Mouse (Mus musculus) hindbrain, embryonic 14.5 days (tissue): ENCODE results near the gene Pml. TPM values are rescaled to one million over a fixed set of nuclear protein-coding genes. Genes with fewer than 3 reads are reported as not detected.

Source experiments
- ATAC-seq: fragments of 200-750 bp; cut with Nextera tagmentation; 2 replicates; pipeline ENCODE4 v1.8.0; 2017; ENCODE audit warnings: moderate number of reproducible peaks, mild to moderate bottlenecking, moderate TSS enrichment, moderate library complexity; ENCODE audit not compliant: low FRiP score
- DNase-seq: peaks from one replicate; pipeline ENCODE4 v3.0.0-alpha.2; 2015; ENCODE audit warnings: low spot score
- H3K27ac ChIP-seq: fragments of 300-500 bp; sonication (generic); 2 replicates; pipeline ENCODE4 v1.5.1; 2014; ENCODE audit warnings: mild to moderate bottlenecking, moderate library complexity
- H3K27me3 ChIP-seq: fragments of 300-500 bp; sonication (generic); 2 replicates; pipeline ENCODE4 v1.6.1; 2014; ENCODE audit warnings: mild to moderate bottlenecking, low read length, mixed read lengths; ENCODE audit not compliant: control insufficient read depth, insufficient read depth
- H3K36me3 ChIP-seq: fragments of 300-500 bp; sonication (generic); replicated peaks from 2 replicates; pipeline ENCODE4 v1.6.1; 2014; ENCODE audit not compliant: control insufficient read depth, insufficient read depth
- H3K4me1 ChIP-seq: fragments of 300-500 bp; sonication (generic); replicated peaks from 2 replicates; pipeline ENCODE4 v1.6.1; 2014; ENCODE audit warnings: antibody characterized with exemption, low read length, mixed read lengths; ENCODE audit not compliant: control insufficient read depth, insufficient read depth
- H3K4me2 ChIP-seq: fragments of 300-500 bp; sonication (generic); replicated peaks from 2 replicates; pipeline ENCODE4 v1.6.1; 2014; ENCODE audit warnings: mild to moderate bottlenecking, moderate library complexity
- H3K4me3 ChIP-seq: fragments of 300-500 bp; sonication (generic); replicated peaks from 2 replicates; pipeline ENCODE4 v1.5.1; 2014; ENCODE audit warnings: mild to moderate bottlenecking, low read length
- H3K9ac ChIP-seq: fragments of 300-500 bp; sonication (generic); 2 replicates; pipeline ENCODE4 v1.6.1; 2014
- H3K9me3 ChIP-seq: fragments of 300-500 bp; sonication (generic); 2 replicates; pipeline ENCODE4 v1.6.1; 2016; ENCODE audit warnings: low read length; ENCODE audit not compliant: control insufficient read depth
- WGBS: fragments of 180-500 bp; shearing (Covaris S2); extraction: QIAGEN DNeasy Blood & Tissue Kit; methylation state at CpG from one replicate; pipeline ENCODE4 v1.1.7; 2014; 5-methylcytosine and 5-hydroxymethylcytosine counted together
- polyA plus RNA-seq: library from polyadenylated mRNA; unstranded; fragments of >200 nt; fragmentation: Nextera tagmentation; extraction: Ambion mirVana; gene quantifications from 2 replicates; pipeline ENCODE4 v1.2.1, GENCODE M21; 2014

The Pml gene
- polyA plus RNA-seq, 1 experiment from 2014 or later = 4.3 TPM

DNA sequence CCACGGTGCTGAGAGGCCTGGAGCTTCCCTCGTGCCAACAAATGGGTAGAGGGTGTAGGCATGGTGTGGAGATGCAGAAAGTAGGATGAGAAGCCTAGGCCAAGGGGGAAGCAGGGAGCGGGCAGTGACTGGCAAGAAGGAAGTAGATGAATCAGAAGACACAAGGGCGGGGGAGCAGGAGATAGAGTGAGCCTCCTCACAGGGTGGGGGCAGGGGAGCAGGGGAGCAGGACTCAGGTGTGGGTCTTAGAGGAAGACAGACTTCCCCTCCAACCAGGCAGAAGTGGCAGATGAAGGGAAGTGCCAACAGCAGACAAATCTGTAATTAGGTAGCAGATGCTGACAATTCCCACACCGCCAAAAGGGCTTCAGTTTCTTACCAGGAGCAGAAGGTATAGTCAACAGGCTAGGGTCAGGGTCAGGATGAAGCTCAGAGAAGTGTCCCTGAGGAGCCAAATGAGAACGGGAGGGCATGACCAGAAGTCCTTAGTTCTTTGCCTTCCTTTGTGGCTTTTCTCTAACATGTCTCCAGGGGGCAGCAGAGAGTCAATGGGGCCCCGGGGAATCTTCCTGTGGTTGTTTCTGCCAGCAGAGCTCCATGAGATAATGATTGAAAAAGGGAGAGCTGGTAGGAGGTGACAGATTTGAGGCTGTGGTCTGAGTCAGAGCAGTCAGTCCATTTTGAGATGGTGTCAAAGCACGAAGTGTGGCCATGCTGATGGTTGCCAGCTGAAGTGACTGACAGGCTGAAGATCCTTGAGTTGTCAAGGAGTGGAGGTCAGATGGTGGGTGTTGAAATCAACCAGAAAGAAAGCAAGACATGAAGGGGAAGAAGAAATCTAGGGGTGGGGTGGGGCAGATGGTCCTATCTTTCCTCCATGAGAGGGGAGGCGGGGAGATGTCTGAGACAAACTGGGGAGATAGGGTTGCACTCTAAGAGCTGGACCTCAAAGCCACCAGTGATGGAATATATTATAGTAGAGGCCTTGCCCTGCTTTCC, 23.4 kb downstream of the Pml start:
- Histone ChIP-seq H3K9ac (no peak overlapping the region), H3K9me3 (no peaks in the 10 kb centered on the region), H3K4me3 (no peak overlapping the region), H3K27ac (no peak overlapping the region), H3K4me2 (no peak overlapping the region), H3K4me1 (no peaks in the 10 kb centered on the region), H3K36me3 (no peaks in the 10 kb centered on the region), H3K27me3 (no peaks in the 10 kb centered on the region)
- no peak for ATAC-seq
- WGBS = 67% methylated on average over 9 of the region's 9 CpGs
- no peak for DNase-seq

DNA sequence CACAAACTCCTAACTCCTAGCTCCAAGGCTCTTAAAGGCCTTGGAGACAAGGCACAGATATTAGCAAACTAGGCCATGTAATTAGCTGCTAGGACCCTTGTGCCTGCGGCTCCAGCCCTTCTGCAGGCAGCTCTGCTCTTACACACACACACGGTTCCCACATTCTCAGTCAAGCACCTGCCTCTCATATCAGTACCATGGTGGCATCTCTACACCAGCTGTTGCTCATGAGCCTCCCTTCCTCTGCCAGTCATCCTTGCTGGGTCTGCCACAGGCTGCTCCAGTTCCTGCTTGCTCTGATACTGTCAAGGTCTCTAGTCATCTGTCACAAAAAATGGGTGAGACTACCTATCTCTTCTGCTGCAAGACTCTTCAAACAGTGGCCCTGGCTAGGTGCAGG, 25.2 kb downstream of the Pml start:
- Histone ChIP-seq H3K4me1 (no peaks in the 10 kb centered on the region), H3K4me3 (no peak overlapping the region), H3K27ac (no peak overlapping the region), H3K9me3 (no peaks in the 10 kb centered on the region), H3K9ac (no peak overlapping the region), H3K27me3 (no peaks in the 10 kb centered on the region), H3K36me3 (no peaks in the 10 kb centered on the region), H3K4me2 (no peak overlapping the region)
- DNase-seq (no peak), ATAC-seq (no peak)
- WGBS = 88% methylated on average over 2 of the region's 2 CpGs

DNA sequence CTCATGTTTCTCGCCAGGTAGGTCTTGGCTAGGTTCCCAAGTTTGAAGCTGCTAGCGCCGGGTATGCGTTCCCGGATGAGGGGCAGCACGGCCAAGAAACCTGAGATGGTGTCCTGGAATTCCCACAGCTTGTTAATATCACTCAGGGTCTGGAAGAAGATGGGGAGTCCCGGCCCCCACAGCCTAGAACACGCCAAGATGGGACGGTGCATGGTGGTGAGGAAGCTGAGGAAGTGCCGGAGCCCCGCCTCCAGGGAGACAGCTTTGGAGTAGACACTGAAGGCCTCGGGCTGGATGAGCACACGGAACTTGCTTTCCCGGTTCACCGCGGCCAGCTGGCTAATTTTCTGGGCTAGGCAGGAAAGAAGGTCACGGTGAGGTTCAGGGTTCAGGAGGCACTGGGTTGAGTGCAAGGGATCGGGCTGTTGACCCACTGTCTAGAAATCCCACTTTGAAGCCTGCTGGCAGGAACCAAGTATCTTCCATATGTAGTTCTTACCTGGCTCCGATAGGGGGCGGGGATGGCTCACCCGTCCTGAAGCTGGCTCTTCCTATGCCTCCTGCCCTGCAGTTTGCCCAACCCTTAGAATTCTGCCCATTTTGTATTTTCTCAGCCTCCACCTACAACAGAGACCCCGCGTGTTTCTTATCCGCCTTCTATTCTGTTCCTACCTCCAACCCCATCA, 29.2 kb downstream of the Pml start:
- Histone ChIP-seq H3K4me3 (no peak overlapping the region), H3K4me1 (no peaks in the 10 kb centered on the region), H3K27me3 (no peaks in the 10 kb centered on the region), H3K4me2 (no peak overlapping the region), H3K36me3 (no peaks in the 10 kb centered on the region), H3K9me3 (no peaks in the 10 kb centered on the region), H3K9ac (no peak overlapping the region), H3K27ac (no peak overlapping the region)
- DNase-seq (peak; percentile 31), ATAC-seq (no peak)
- WGBS = 73% methylated on average over 24 of the region's 24 CpGs

DNA sequence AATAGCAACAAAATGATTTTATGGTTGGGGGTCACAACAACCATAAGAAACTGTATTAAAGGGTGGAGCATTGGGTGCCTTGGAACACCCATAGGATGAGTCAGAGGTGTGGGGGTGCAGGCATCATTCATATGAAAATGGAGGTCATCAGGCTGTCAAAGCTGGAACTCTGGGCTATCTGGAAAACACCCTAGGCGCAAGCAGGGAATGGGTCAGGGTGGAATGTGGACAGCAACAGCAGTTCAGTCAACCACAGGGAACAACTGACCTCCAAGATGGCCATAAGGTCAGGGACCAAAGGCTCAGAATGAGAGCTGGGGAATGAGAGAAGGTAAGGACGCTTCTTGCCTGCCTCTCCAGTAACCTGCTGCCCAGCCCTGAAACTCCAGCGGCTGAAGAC, 31.0 kb downstream of the Pml start:
- DNase-seq (no peak), ATAC-seq (no peak)
- no peaks in the 10 kb centered on the region for H3K36me3 ChIP-seq
- H3K27me3 ChIP-seq = no peaks in the 10 kb centered on the region
- no peak overlapping the region for H3K4me3 ChIP-seq
- 86% methylated on average over 3 of the region's 3 CpGs for WGBS
- no peak overlapping the region for H3K4me2 ChIP-seq
- H3K27ac ChIP-seq = no peak overlapping the region
- H3K9ac ChIP-seq = no peak overlapping the region
- H3K9me3 ChIP-seq = no peaks in the 10 kb centered on the region
- H3K4me1 ChIP-seq = no peaks in the 10 kb centered on the region

DNA sequence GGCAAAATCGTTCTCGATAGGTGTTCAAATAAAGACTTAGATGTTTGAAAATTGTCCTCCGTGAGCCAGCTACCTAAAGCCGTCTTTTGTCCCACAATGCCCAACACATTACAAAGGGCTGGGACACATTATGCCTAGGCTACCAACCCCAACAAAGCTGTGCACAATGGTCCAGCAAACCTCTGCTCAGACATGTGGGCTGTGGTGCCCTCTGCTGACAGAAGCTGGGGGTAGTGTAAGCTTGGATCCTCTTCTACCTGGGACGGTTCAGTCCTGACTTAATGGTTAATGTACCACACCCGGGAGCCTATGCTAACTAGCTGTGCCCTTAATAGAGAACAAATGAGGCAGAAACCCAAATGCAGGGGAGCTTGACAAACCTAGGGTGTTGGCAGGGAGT, 33.2 kb downstream of the Pml start:
- WGBS = 46% methylated on average over 6 of the region's 6 CpGs
- peak; percentile 65; the same call in 1 of the 2 replicates for ATAC-seq
- no peaks in the 10 kb centered on the region for H3K4me1 ChIP-seq

DNA sequence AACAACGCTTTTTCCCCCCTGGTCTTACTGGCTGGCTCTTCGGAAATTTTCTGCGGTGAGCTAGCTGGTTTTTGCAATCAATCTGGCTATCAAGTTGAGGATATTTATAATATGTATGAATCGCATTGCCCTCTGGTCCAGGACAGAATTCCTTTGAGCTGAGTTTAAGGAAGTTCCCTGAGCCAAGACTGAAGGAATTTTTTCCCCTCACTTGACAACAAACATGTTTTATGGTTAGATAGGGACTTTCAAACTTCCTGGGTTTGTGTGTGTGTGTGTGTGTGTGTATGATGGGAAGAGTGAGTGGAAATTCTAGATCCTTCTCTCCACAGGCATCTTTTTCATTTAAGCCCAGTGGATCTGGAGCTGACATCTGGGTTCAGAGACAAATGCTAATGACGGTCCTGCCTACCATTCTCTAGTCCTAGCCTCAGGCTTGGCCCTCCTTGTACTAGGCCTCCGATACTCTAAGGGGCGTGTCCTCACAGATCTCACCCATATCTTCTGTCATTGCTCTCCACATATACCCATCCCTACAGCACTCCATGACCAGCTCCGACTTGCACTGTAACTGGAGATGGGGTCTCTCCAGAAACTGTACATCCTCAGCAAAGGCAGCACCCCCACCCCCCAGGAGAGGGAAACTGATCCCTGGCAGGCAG, 34.9 kb downstream of the Pml start:
- no peak overlapping the region for H3K27ac ChIP-seq
- no peak for ATAC-seq
- no peak for DNase-seq
- H3K4me3 ChIP-seq = no peak overlapping the region
- no peaks in the 10 kb centered on the region for H3K9me3 ChIP-seq
- H3K4me1 ChIP-seq = no peaks in the 10 kb centered on the region
- WGBS = 65% methylated on average over 8 of the region's 8 CpGs
- H3K4me2 ChIP-seq = no peak overlapping the region
- H3K27me3 ChIP-seq = no peaks in the 10 kb centered on the region
- no peaks in the 10 kb centered on the region for H3K36me3 ChIP-seq
- no peak overlapping the region for H3K9ac ChIP-seq

More for the DNA sequence above, 33.2 kb downstream of the Pml start:
- Histone ChIP-seq H3K9me3 (no peaks in the 10 kb centered on the region), H3K36me3 (no peaks in the 10 kb centered on the region), H3K27ac (no peak overlapping the region), H3K4me2 (no peak overlapping the region), H3K9ac (no peak overlapping the region), H3K4me3 (no peak overlapping the region), H3K27me3 (no peaks in the 10 kb centered on the region)
- peak; percentile 60 for DNase-seq

DNA sequence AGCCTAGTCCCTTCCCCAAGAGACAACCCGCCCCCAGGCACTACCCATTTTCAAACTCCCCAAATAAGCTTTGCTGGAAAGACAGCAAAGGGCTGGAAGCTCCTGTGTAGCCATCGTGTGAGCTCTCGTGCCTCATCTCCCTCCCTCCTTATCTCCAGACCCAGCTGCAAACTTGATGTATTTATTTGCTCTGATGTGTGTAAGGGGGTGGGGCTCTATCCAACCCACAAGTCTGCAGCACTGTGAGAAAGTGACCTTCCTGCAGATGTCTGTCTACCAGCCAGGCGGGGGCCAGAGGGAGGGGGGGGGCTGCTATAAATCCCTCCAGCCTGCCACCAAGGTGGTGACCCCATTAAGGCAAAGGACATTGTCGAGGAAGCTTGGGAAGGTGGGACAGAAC, 35.7 kb downstream of the Pml start:
- DNase-seq (no peak), ATAC-seq (no peak)
- Histone ChIP-seq H3K4me3 (no peak overlapping the region), H3K27me3 (no peaks in the 10 kb centered on the region), H3K27ac (no peak overlapping the region), H3K9me3 (no peaks in the 10 kb centered on the region), H3K4me2 (no peak overlapping the region), H3K36me3 (no peaks in the 10 kb centered on the region), H3K9ac (no peak overlapping the region), H3K4me1 (no peaks in the 10 kb centered on the region)
- WGBS = 30% methylated on average over 5 of the region's 5 CpGs

DNA sequence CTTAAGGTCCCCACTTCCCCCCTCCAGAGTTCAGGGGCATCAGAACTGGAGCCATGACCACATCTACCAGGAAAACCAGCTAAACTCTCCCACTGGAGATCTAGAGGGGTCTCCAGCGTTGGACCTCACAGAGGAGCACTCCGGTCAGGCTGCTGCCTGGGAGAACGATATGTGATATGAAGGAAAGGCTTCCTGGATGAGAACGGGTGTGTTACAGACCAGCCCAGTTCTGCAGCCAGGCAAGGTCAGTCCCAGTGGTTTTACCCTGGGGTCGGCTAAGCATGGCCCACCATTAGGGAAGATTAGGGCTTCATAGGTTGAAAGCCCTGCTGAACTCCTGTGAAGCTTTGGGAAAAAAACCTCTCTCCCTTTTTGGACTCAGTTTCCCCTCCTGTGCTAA, 36.2 kb downstream of the Pml start:
- no peaks in the 10 kb centered on the region for H3K36me3 ChIP-seq
- H3K9me3 ChIP-seq = no peaks in the 10 kb centered on the region
- no peaks in the 10 kb centered on the region for H3K27me3 ChIP-seq
- H3K9ac ChIP-seq = no peak overlapping the region
- no peak overlapping the region for H3K27ac ChIP-seq
- no peak overlapping the region for H3K4me2 ChIP-seq
- H3K4me3 ChIP-seq = no peak overlapping the region
- WGBS = 76% methylated on average over 5 of the region's 5 CpGs
- H3K4me1 ChIP-seq = no peaks in the 10 kb centered on the region
- ATAC-seq = no peak
- no peak for DNase-seq

DNA sequence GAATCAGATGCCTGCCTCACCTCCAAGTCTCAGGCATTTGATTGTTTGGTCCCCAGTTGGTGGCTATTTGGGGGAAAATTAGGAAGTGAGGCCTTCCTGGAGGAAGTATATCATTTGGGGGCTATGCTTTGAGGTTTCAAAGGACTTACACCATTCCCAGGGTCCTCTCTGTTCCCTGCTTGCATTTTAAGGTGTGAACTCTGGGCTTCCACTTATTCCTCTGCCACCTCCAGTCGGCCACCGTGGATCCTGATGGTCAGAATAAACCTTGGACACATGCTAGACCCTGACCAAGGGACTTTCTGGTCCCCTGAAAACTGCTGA, 39.3 kb downstream of the Pml start:
- H3K27me3 ChIP-seq = no peaks in the 10 kb centered on the region
- WGBS = 90% methylated on average over 2 of the region's 2 CpGs
- no peak overlapping the region for H3K4me2 ChIP-seq
- no peak for ATAC-seq
- no peak overlapping the region for H3K9ac ChIP-seq
- 0 out of 2 replicates have a peak, but pooled peaks cover 6% of the 10 kb centered on the region for H3K4me1 ChIP-seq
- no peak for DNase-seq
- H3K36me3 ChIP-seq = no peaks in the 10 kb centered on the region
- H3K9me3 ChIP-seq = no peaks in the 10 kb centered on the region
- no peak overlapping the region for H3K4me3 ChIP-seq
- no peak overlapping the region for H3K27ac ChIP-seq
